Mouse (Mus musculus) limb, embryonic 11.5 days (tissue): ENCODE results near the gene Lmtk3. TPM values are rescaled to one million over a fixed set of nuclear protein-coding genes. Genes with fewer than 3 reads are reported as not detected.
A peak's percentile ranks its signal among the peaks of the same experiment; 100 is the strongest.

ENCODE experiments used
- ATAC-seq: fragments of 200-750 bp; cut with Nextera tagmentation; 2 replicates; pipeline ENCODE4 v1.8.0; 2017; ENCODE audit warnings: low read depth; ENCODE audit not compliant: insufficient number of reproducible peaks, low FRiP score, low TSS enrichment
- DNase-seq: peaks from one replicate; pipeline ENCODE4 v3.0.0-alpha.2; 2015; ENCODE audit warnings: low spot score
- H3K27ac ChIP-seq: fragments of 300-500 bp; sonication (generic); replicated peaks from 2 replicates; pipeline ENCODE4 v1.5.1; 2014; ENCODE audit warnings: low read depth, mild to moderate bottlenecking, low read length
- H3K27me3 ChIP-seq: fragments of 300-500 bp; sonication (generic); 2 replicates; pipeline ENCODE4 v1.6.1; 2014; ENCODE audit warnings: mild to moderate bottlenecking, low read length, mixed read lengths; ENCODE audit not compliant: control insufficient read depth, insufficient read depth
- H3K36me3 ChIP-seq: fragments of 300-500 bp; sonication (generic); 2 replicates; pipeline ENCODE4 v1.6.1; 2014; ENCODE audit warnings: mild to moderate bottlenecking, low read length, moderate library complexity, mixed read lengths; ENCODE audit not compliant: control insufficient read depth, insufficient read depth
- H3K4me1 ChIP-seq: fragments of 300-500 bp; sonication (generic); 2 replicates; pipeline ENCODE4 v1.6.1; 2014; ENCODE audit warnings: low read length, mixed read lengths; ENCODE audit not compliant: control insufficient read depth, insufficient read depth
- H3K4me2 ChIP-seq: fragments of 300-500 bp; sonication (generic); 2 replicates; pipeline ENCODE4 v1.6.1; 2014; ENCODE audit warnings: low read depth, mild to moderate bottlenecking, moderate library complexity; ENCODE audit not compliant: severe bottlenecking
- H3K4me3 ChIP-seq: fragments of 300-500 bp; sonication (generic); 2 replicates; pipeline ENCODE4 v1.5.1; 2014; ENCODE audit warnings: low read depth, low read length
- H3K9ac ChIP-seq: fragments of 300-500 bp; sonication (generic); 2 replicates; pipeline ENCODE4 v1.6.1; 2014; ENCODE audit warnings: mild to moderate bottlenecking, low read length
- H3K9me3 ChIP-seq: fragments of 300-500 bp; sonication (generic); 2 replicates; pipeline ENCODE4 v1.6.1; 2016; ENCODE audit warnings: low read length; ENCODE audit not compliant: control insufficient read depth
- WGBS: fragments of 180-500 bp; shearing (Covaris S2); extraction: QIAGEN DNeasy Blood & Tissue Kit; methylation state at CpG from one replicate; pipeline ENCODE4 v1.1.7; 2014; 5-methylcytosine and 5-hydroxymethylcytosine counted together
- polyA plus RNA-seq: library from polyadenylated mRNA; unstranded; fragments of >200 nt; fragmentation: Nextera tagmentation; extraction: Ambion mirVana; gene quantifications from 2 replicates; pipeline ENCODE4 v1.2.1, GENCODE M21; 2014

The Lmtk3 gene
- polyA plus RNA-seq, 1 experiment from 2014 or later: 3.6 TPM

GRCm38 (mm10) chr7:45767500-45767899, 16.0 kb upstream of the Lmtk3 start:
- Histone ChIP-seq H3K27ac (no peak overlapping the region), H3K4me2 (no peak overlapping the region), H3K4me3 (no peak overlapping the region), H3K36me3 (no peaks in the 10 kb centered on the region), H3K9me3 (no peaks in the 10 kb centered on the region), H3K9ac (no peak overlapping the region), H3K4me1 (no peaks in the 10 kb centered on the region), H3K27me3 (no peaks in the 10 kb centered on the region)
- ATAC-seq: no peak
- DNase-seq: no peak
- 88% methylated on average over 6 of the region's 6 CpGs for WGBS

DNA sequence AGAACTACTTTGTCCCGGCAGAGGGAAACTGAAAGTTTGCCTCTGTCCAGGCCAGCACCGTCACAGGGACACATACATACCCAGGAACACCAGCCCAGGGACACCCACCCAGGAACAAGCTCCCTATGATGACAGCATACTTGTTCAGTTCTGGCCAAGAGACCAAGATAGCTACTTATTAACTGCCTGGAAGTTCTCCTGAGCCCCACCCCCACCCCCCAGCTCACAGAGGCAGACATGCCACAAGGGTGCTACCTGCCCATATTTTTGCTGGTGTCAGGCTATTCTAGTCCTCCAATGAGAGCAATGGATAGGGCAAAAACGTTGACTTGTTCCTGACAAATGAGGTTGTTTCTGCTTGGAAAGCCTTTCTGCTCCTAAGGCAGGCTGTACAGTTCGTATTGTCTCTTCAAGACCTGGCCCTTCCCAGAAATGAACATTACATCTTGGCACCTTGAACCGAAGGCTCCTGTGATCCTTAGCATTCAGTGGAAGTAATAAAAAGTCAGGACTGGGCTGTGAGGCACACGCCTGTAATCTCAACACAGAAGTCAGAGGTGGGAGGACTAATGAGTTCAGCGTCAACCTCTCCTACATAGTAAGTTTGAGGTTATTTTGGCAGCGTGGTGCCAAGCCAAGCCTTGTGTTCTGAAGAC, 13.0 kb upstream of the Lmtk3 start:
- Histone ChIP-seq H3K9me3 (no peaks in the 10 kb centered on the region), H3K36me3 (no peaks in the 10 kb centered on the region), H3K4me3 (no peak overlapping the region), H3K27me3 (no peaks in the 10 kb centered on the region), H3K4me2 (no peak overlapping the region), H3K9ac (no peak overlapping the region), H3K27ac (no peak overlapping the region), H3K4me1 (no peaks in the 10 kb centered on the region)
- no peak for DNase-seq
- WGBS: 73% methylated on average over 8 of the region's 8 CpGs
- ATAC-seq: no peak

GRCm38 (mm10) chr7:45771101-45771500, 12.4 kb upstream of the Lmtk3 start:
- DNase-seq (no peak), ATAC-seq (no peak)
- no peaks in the 10 kb centered on the region for H3K27me3 ChIP-seq
- H3K27ac ChIP-seq: no peak overlapping the region
- no peaks in the 10 kb centered on the region for H3K9me3 ChIP-seq
- no peak overlapping the region for H3K9ac ChIP-seq
- 71% methylated on average over 4 of the region's 4 CpGs for WGBS
- no peaks in the 10 kb centered on the region for H3K4me1 ChIP-seq
- no peak overlapping the region for H3K4me2 ChIP-seq
- H3K36me3 ChIP-seq: no peaks in the 10 kb centered on the region
- H3K4me3 ChIP-seq: no peak overlapping the region

GRCm38 (mm10) chr7:45775237-45775636, 8.3 kb upstream of the Lmtk3 start:
- WGBS: 79% methylated on average over 7 of the region's 7 CpGs

GRCm38 (mm10) chr7:45779081-45779641, 4.4 kb upstream of the Lmtk3 start:
- Histone ChIP-seq H3K36me3 (no peaks in the 10 kb centered on the region), H3K27ac (no peak overlapping the region), H3K4me3 (no peak overlapping the region), H3K9me3 (no peaks in the 10 kb centered on the region), H3K27me3 (0 out of 2 replicates have a peak, but pooled peaks cover 2% of the 10 kb centered on the region), H3K9ac (no peak overlapping the region), H3K4me1 (peaks cover 3% of the 10 kb centered on the region), H3K4me2 (0 out of 2 replicates have a peak overlapping the region, but pooled peaks have one; percentile 20)
- no peak for DNase-seq
- WGBS: 32% methylated on average over 22 of the region's 22 CpGs
- no peak for ATAC-seq

More at GRCm38 (mm10) chr7:45775237-45775636, 8.3 kb upstream of the Lmtk3 start:
- Histone ChIP-seq H3K4me2 (no peak overlapping the region), H3K27ac (no peak overlapping the region), H3K4me1 (no peaks in the 10 kb centered on the region), H3K27me3 (no peaks in the 10 kb centered on the region), H3K4me3 (no peak overlapping the region), H3K9me3 (no peaks in the 10 kb centered on the region), H3K9ac (no peak overlapping the region), H3K36me3 (no peaks in the 10 kb centered on the region)
- ATAC-seq (no peak), DNase-seq (no peak)

- no peaks in the 10 kb centered on the region for H3K9me3 ChIP-seq
- no peak overlapping the region for H3K9ac ChIP-seq
- no peak for ATAC-seq
- H3K4me3 ChIP-seq: no peak overlapping the region
- H3K4me2 ChIP-seq: no peak overlapping the region
- no peaks in the 10 kb centered on the region for H3K36me3 ChIP-seq
- H3K4me1 ChIP-seq: peaks cover 21% of the 10 kb centered on the region
- DNase-seq: no peak
- no peak overlapping the region for H3K27ac ChIP-seq
- H3K27me3 ChIP-seq: 0 out of 2 replicates have a peak, but pooled peaks cover 2% of the 10 kb centered on the region
- WGBS: 75% methylated on average over 4 of the region's 4 CpGs
Measured at GRCm38 (mm10) chr7:45782271-45782670, 1.3 kb upstream of the Lmtk3 start.

GRCm38 (mm10) chr7:45784524-45785372, 1.2 kb downstream of the Lmtk3 start, which contains the start of gene Sult2b1:
Gene Sult2b1, minus strand, starts transcription at chr7:45784669.
- ATAC-seq (peak; percentile 31; the same call in 1 of the 2 replicates), DNase-seq (peak; percentile 93)
- Histone ChIP-seq H3K4me2 (peak within 1 kb of the TSS; percentile 90), H3K4me3 (peak within 1 kb of the TSS; percentile 96), H3K9ac (peak within 1 kb of the TSS; percentile 72), H3K36me3 (no peaks in the 10 kb centered on the region), H3K27me3 (0 out of 2 replicates have a peak, but pooled peaks cover 2% of the 10 kb centered on the region), H3K27ac (peak within 1 kb of the TSS; percentile 70; the same call in 1 of the 2 replicates), H3K4me1 (peaks cover 23% of the 10 kb centered on the region), H3K9me3 (no peaks in the 10 kb centered on the region)
- 31% methylated on average over 17 of the region's 20 CpGs for WGBS
